Mouse (Mus musculus): Measurements from ENCODE around the gene Snx5. TPM values are rescaled to one million over a fixed set of nuclear protein-coding genes. Genes with fewer than 3 reads are reported as not detected.

Gene Snx5
- polyA plus RNA-seq, 1 experiment from 2014 or later = 59.4 TPM

GRCm38 (mm10) chr2:144240095-144240899 lies 30.4 kb downstream of the Snx5 start:
- WGBS (ENCODE audit: insufficient replicate concordance) = 69% methylated on average over 3 of the region's 3 CpGs
- Histone ChIP-seq H3K36me3 (replicated peaks) (no peaks in the 10 kb centered on the region), H3K9me3 (replicated peaks) (no peaks in the 10 kb centered on the region), H3K9ac (no peak overlapping the region), H3K4me3 (replicated peaks) (no peak overlapping the region), H3K4me1 (replicated peaks) (0 out of 2 replicates have a peak, but pooled peaks cover 3% of the 10 kb centered on the region), H3K27me3 (no peaks in the 10 kb centered on the region), H3K27ac (replicated peaks) (no peak overlapping the region), H3K4me2 (no peak overlapping the region)
- ATAC-seq (ENCODE audit: insufficient read depth) = no peak

- 0 out of 2 replicates have a peak, but pooled peaks cover 3% of the 10 kb centered on the region for H3K4me1 ChIP-seq (replicated peaks)
- no peak for ATAC-seq (ENCODE audit: insufficient read depth)
- H3K9me3 ChIP-seq (replicated peaks) = no peaks in the 10 kb centered on the region
- H3K27ac ChIP-seq (replicated peaks) = no peak overlapping the region
- H3K4me2 ChIP-seq = no peak overlapping the region
- H3K27me3 ChIP-seq = no peaks in the 10 kb centered on the region
- 42% methylated on average over 2 of the region's 2 CpGs for WGBS (ENCODE audit: insufficient replicate concordance)
- no peaks in the 10 kb centered on the region for H3K36me3 ChIP-seq (replicated peaks)
- no peak overlapping the region for H3K9ac ChIP-seq
- no peak overlapping the region for H3K4me3 ChIP-seq (replicated peaks)
These were observed 31.4 kb downstream of the Snx5 start for GRCm38 (mm10) chr2:144239318-144239717.

GRCm38 (mm10) chr2:144238341-144238740 lies 32.4 kb downstream of the Snx5 start:
- Histone ChIP-seq H3K27me3 (no peaks in the 10 kb centered on the region), H3K4me1 (replicated peaks) (0 out of 2 replicates have a peak, but pooled peaks cover 3% of the 10 kb centered on the region), H3K27ac (replicated peaks) (no peak overlapping the region), H3K9ac (no peak overlapping the region), H3K4me2 (no peak overlapping the region), H3K36me3 (replicated peaks) (no peaks in the 10 kb centered on the region), H3K4me3 (replicated peaks) (no peak overlapping the region), H3K9me3 (replicated peaks) (no peaks in the 10 kb centered on the region)
- WGBS (ENCODE audit: insufficient replicate concordance) = 71% methylated on average over 6 of the region's 6 CpGs
- no peak for ATAC-seq (ENCODE audit: insufficient read depth)

GRCm38 (mm10) chr2:144236791-144237584 lies 33.7 kb downstream of the Snx5 start:
- Histone ChIP-seq H3K9me3 (replicated peaks) (no peaks in the 10 kb centered on the region), H3K27ac (replicated peaks) (no peak overlapping the region), H3K36me3 (replicated peaks) (no peaks in the 10 kb centered on the region), H3K4me3 (replicated peaks) (no peak overlapping the region), H3K9ac (no peak overlapping the region), H3K27me3 (no peaks in the 10 kb centered on the region), H3K4me2 (no peak overlapping the region), H3K4me1 (replicated peaks) (0 out of 2 replicates have a peak, but pooled peaks cover 3% of the 10 kb centered on the region)
- WGBS (ENCODE audit: insufficient replicate concordance) = 42% methylated on average over 9 of the region's 9 CpGs
- ATAC-seq (ENCODE audit: insufficient read depth) = no peak

- no peaks in the 10 kb centered on the region for H3K27me3 ChIP-seq
- H3K4me2 ChIP-seq = no peak overlapping the region
- H3K27ac ChIP-seq (replicated peaks) = no peak overlapping the region
- no peaks in the 10 kb centered on the region for H3K9me3 ChIP-seq (replicated peaks)
- H3K9ac ChIP-seq = no peak overlapping the region
- ATAC-seq (ENCODE audit: insufficient read depth) = no peak
- no peak overlapping the region for H3K4me3 ChIP-seq (replicated peaks)
- WGBS (ENCODE audit: insufficient replicate concordance) = 63% methylated on average over 3 of the region's 3 CpGs
- H3K36me3 ChIP-seq (replicated peaks) = no peaks in the 10 kb centered on the region
- H3K4me1 ChIP-seq (replicated peaks) = peaks cover 9% of the 10 kb centered on the region
These were observed 34.9 kb downstream of the Snx5 start for GRCm38 (mm10) chr2:144235776-144236175.

GRCm38 (mm10) chr2:144233534-144233933 lies 37.2 kb downstream of the Snx5 start:
- Histone ChIP-seq H3K36me3 (replicated peaks) (no peaks in the 10 kb centered on the region), H3K4me1 (replicated peaks) (peaks cover 23% of the 10 kb centered on the region), H3K9ac (no peak overlapping the region), H3K9me3 (replicated peaks) (no peaks in the 10 kb centered on the region), H3K27me3 (no peaks in the 10 kb centered on the region), H3K27ac (replicated peaks) (no peak overlapping the region), H3K4me3 (replicated peaks) (no peak overlapping the region), H3K4me2 (no peak overlapping the region)
- 60% methylated on average over 3 of the region's 3 CpGs for WGBS (ENCODE audit: insufficient replicate concordance)
- ATAC-seq (ENCODE audit: insufficient read depth) = no peak

GRCm38 (mm10) chr2:144231115-144231514 lies 39.6 kb downstream of the Snx5 start:
- peak; percentile 47 for ATAC-seq (ENCODE audit: insufficient read depth)
- 8% methylated on average over 5 of the region's 5 CpGs for WGBS (ENCODE audit: insufficient replicate concordance)

GRCm38 (mm10) chr2:144230498-144230897 lies 40.2 kb downstream of the Snx5 start:
- Histone ChIP-seq H3K4me2 (peak overlapping the region; percentile 59), H3K27me3 (no peaks in the 10 kb centered on the region), H3K36me3 (replicated peaks) (no peaks in the 10 kb centered on the region), H3K4me1 (replicated peaks) (peaks cover 20% of the 10 kb centered on the region), H3K9me3 (replicated peaks) (no peaks in the 10 kb centered on the region), H3K4me3 (replicated peaks) (peak overlapping the region; percentile 30), H3K27ac (replicated peaks) (peak overlapping the region; percentile 66), H3K9ac (no peak overlapping the region)
- ATAC-seq (ENCODE audit: insufficient read depth) = peak; percentile 56
- WGBS (ENCODE audit: insufficient replicate concordance) = 8% methylated on average over 7 of the region's 7 CpGs

More at GRCm38 (mm10) chr2:144231115-144231514, 39.6 kb downstream of the Snx5 start:
- H3K9ac ChIP-seq = no peak overlapping the region
- H3K9me3 ChIP-seq (replicated peaks) = no peaks in the 10 kb centered on the region
- peak overlapping the region; percentile 30 for H3K4me3 ChIP-seq (replicated peaks)
- peaks cover 20% of the 10 kb centered on the region for H3K4me1 ChIP-seq (replicated peaks)
- H3K4me2 ChIP-seq = peak overlapping the region; percentile 59
- H3K27me3 ChIP-seq = no peaks in the 10 kb centered on the region
- H3K27ac ChIP-seq (replicated peaks) = peak overlapping the region; percentile 66
- H3K36me3 ChIP-seq (replicated peaks) = no peaks in the 10 kb centered on the region

- peak overlapping the region; percentile 59 for H3K4me2 ChIP-seq
These were observed 41.1 kb downstream of the Snx5 start for GRCm38 (mm10) chr2:144229647-144230046.

GRCm38 (mm10) chr2:144228521-144229346 lies 42.0 kb downstream of the Snx5 start:
- Histone ChIP-seq H3K4me2 (no peak overlapping the region), H3K27ac (replicated peaks) (no peak overlapping the region), H3K4me3 (replicated peaks) (no peak overlapping the region), H3K36me3 (replicated peaks) (no peaks in the 10 kb centered on the region), H3K4me1 (replicated peaks) (peaks cover 27% of the 10 kb centered on the region), H3K9me3 (replicated peaks) (no peaks in the 10 kb centered on the region), H3K9ac (no peak overlapping the region), H3K27me3 (no peaks in the 10 kb centered on the region)
- ATAC-seq (ENCODE audit: insufficient read depth) = no peak
- 60% methylated on average over 12 of the region's 12 CpGs for WGBS (ENCODE audit: insufficient replicate concordance)

More at GRCm38 (mm10) chr2:144229647-144230046, 41.1 kb downstream of the Snx5 start:
- Histone ChIP-seq H3K36me3 (replicated peaks) (no peaks in the 10 kb centered on the region), H3K27me3 (no peaks in the 10 kb centered on the region), H3K27ac (replicated peaks) (0 out of 2 replicates have a peak overlapping the region, but pooled peaks have one; percentile 66), H3K9me3 (replicated peaks) (no peaks in the 10 kb centered on the region), H3K4me1 (replicated peaks) (peaks cover 25% of the 10 kb centered on the region), H3K9ac (no peak overlapping the region), H3K4me3 (replicated peaks) (no peak overlapping the region)
- no peak for ATAC-seq (ENCODE audit: insufficient read depth)
- WGBS (ENCODE audit: insufficient replicate concordance) = 55% methylated on average over 14 of the region's 14 CpGs

Data from liver, embryonic 15.5 days (tissue).